Mouse (Mus musculus) common myeloid progenitor, adult 5-6 weeks (primary cell): ENCODE measurements around the gene Tmcc3. TPM values are rescaled to one million over a fixed set of nuclear protein-coding genes. Genes with fewer than 3 reads are reported as not detected.

Experiments
- total RNA-seq: library from RNA; stranded (forward); fragments of 200-1000, 187-1606 nt; gene quantifications from 2 replicates; pipeline ENCODE4 v1.2.3, GENCODE M21; 2017

Gene Tmcc3
- total RNA-seq, 1 experiment from 2014 or later, result 0.37 TPM

Other genes with a start within 250 kb of the Tmcc3 start
- 8.7 and 11.1 TPM in 2 replicates for gene Nr2c1, start 163.9 kb upstream of the Tmcc3 start, total RNA-seq
- gene Ndufa12, start 113.2 kb upstream of the Tmcc3 start, total RNA-seq, result 335 and 403 TPM in 2 replicates
- not detected in 2 replicates for gene Gm4792, start 13.2 kb upstream of the Tmcc3 start, total RNA-seq